Mouse (Mus musculus): ENCODE results near the gene Map4k2. TPM values are rescaled to one million over a fixed set of nuclear protein-coding genes. Genes with fewer than 3 reads are reported as not detected.

Gene Map4k2
- polyA plus RNA-seq, 1 experiment = 10.2 TPM

- peaks cover 17% of the 10 kb centered on the region for H3K79me2 ChIP-seq (ENCODE audit: control insufficient read depth, insufficient read depth)
- peaks cover 2% of the 10 kb centered on the region for H3K79me3 ChIP-seq (ENCODE audit: low read depth)
- H3ac ChIP-seq (ENCODE audit: control insufficient read depth, insufficient read length, low read depth) = no peak overlapping the region
- TF ChIP-seq MAX (IDR thresholded peaks at IDR 0.05) = no peak
- H3K4me3 ChIP-seq (ENCODE audit: insufficient read depth, poor library complexity, severe bottlenecking) = no peak overlapping the region
- no peaks in the 10 kb centered on the region for H3K27me3 ChIP-seq (ENCODE audit: control insufficient read depth, insufficient read depth, insufficient read length)
- peaks cover 44% of the 10 kb centered on the region for H3K36me3 ChIP-seq (ENCODE audit: control insufficient read depth, insufficient read depth)
Measured at GRCm38 (mm10) chr19:6381238-6381637, 40.3 kb downstream of the Map4k2 start.

DNA sequence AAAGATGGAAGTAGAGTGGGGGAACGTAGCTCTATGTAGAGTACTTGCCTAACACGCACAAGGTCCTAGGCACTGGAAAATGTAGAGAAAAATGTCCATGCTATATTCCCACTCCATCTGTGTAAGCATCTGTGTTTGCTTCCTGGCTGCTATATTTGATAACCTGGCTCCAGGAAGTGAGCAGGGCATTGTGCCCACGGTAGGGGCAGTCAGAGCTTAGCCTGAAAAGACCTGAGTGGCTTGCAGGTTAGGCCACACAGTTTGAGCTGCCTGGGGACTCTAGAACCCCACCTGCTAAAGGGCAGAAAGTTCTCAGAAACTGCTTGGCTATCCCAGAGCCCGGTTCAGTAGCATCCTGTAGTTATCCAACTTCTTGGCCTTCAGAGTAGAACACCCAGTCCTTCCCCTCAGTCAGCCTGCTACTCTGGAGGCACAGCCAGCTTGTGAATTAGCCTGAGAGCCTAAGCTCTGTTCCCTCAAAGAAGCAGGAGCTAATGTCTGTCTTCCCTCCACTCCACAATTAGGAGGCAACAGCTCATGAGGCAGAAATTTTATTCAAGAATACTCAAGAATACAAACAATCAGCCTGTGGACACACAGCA lies 41.5 kb downstream of the Map4k2 start:
- Histone ChIP-seq H3ac (ENCODE audit: control insufficient read depth, insufficient read length, low read depth) (no peak overlapping the region), H3K4me3 (ENCODE audit: insufficient read depth, poor library complexity, severe bottlenecking) (no peak overlapping the region), H3K79me2 (ENCODE audit: control insufficient read depth, insufficient read depth) (peaks cover 5% of the 10 kb centered on the region), H3K27me3 (ENCODE audit: control insufficient read depth, insufficient read depth, insufficient read length) (no peaks in the 10 kb centered on the region), H3K79me3 (ENCODE audit: low read depth) (no peaks in the 10 kb centered on the region), H3K36me3 (ENCODE audit: control insufficient read depth, insufficient read depth) (peaks cover 32% of the 10 kb centered on the region)
- no peak for TF ChIP-seq MYOG (IDR thresholded peaks at IDR 0.05; ENCODE audit: control insufficient read depth, extremely low read depth, insufficient read length)
- no peak for TF ChIP-seq CEBPB (IDR thresholded peaks at IDR 0.05; ENCODE audit: low read depth)
- TF ChIP-seq FOSL1 (IDR thresholded peaks at IDR 0.05; ENCODE audit: insufficient read depth, low read length, poor library complexity, severe bottlenecking) = no peak
- no peak for TF ChIP-seq USF1 (IDR thresholded peaks at IDR 0.05; ENCODE audit: low read depth)
- TF ChIP-seq MAX (IDR thresholded peaks at IDR 0.05) = no peak
- no peak for TF ChIP-seq CTCF (IDR thresholded peaks at IDR 0.05; ENCODE audit: control insufficient read depth, insufficient read depth, insufficient read length)
- no peak for TF ChIP-seq MYOD1 (IDR thresholded peaks at IDR 0.05; ENCODE audit: control insufficient read depth, insufficient read length, low read depth)

DNA sequence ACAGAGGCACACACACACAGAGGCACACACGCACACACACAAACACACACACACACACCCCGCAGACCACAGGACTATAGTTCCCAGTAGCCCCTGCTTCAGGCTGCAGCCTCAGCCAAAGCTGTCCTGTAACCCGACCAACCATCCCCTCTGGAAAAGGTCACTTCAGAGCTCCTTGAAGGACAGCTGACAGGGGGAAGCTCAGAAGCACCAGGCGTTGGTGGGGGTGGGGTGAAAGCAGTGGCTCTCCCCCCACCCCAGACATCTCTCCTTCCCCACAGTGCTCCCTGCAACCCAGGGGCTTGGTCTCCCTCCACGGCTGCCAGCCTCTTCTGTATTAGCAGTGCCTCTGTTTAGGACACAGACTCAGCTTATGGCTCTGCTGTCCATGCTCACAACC lies 42.5 kb downstream of the Map4k2 start:
- Histone ChIP-seq H3ac (ENCODE audit: control insufficient read depth, insufficient read length, low read depth) (no peak overlapping the region), H3K79me3 (ENCODE audit: low read depth) (no peaks in the 10 kb centered on the region), H3K36me3 (ENCODE audit: control insufficient read depth, insufficient read depth) (peaks cover 21% of the 10 kb centered on the region), H3K27me3 (ENCODE audit: control insufficient read depth, insufficient read depth, insufficient read length) (no peaks in the 10 kb centered on the region), H3K79me2 (ENCODE audit: control insufficient read depth, insufficient read depth) (no peaks in the 10 kb centered on the region), H3K4me3 (ENCODE audit: insufficient read depth, poor library complexity, severe bottlenecking) (no peak overlapping the region)
- TF ChIP-seq USF1 (IDR thresholded peaks at IDR 0.05; ENCODE audit: low read depth) (no peak), CEBPB (IDR thresholded peaks at IDR 0.05; ENCODE audit: low read depth) (no peak), FOSL1 (IDR thresholded peaks at IDR 0.05; ENCODE audit: insufficient read depth, low read length, poor library complexity, severe bottlenecking) (no peak), CTCF (IDR thresholded peaks at IDR 0.05; ENCODE audit: control insufficient read depth, insufficient read depth, insufficient read length) (no peak), MAX (IDR thresholded peaks at IDR 0.05) (no peak), MYOG (IDR thresholded peaks at IDR 0.05; ENCODE audit: control insufficient read depth, extremely low read depth, insufficient read length) (no peak), MYOD1 (IDR thresholded peaks at IDR 0.05; ENCODE audit: control insufficient read depth, insufficient read length, low read depth) (no peak)

- peaks cover 15% of the 10 kb centered on the region for H3K36me3 ChIP-seq (ENCODE audit: control insufficient read depth, insufficient read depth)
- no peak for TF ChIP-seq CTCF (IDR thresholded peaks at IDR 0.05; ENCODE audit: control insufficient read depth, insufficient read depth, insufficient read length)
- H3K79me2 ChIP-seq (ENCODE audit: control insufficient read depth, insufficient read depth) = no peaks in the 10 kb centered on the region
- no peak within 1 kb of the TSS for H3ac ChIP-seq (ENCODE audit: control insufficient read depth, insufficient read length, low read depth)
- H3K27me3 ChIP-seq (ENCODE audit: control insufficient read depth, insufficient read depth, insufficient read length) = no peaks in the 10 kb centered on the region
- H3K79me3 ChIP-seq (ENCODE audit: low read depth) = no peaks in the 10 kb centered on the region
- no peak within 1 kb of the TSS for H3K4me3 ChIP-seq (ENCODE audit: insufficient read depth, poor library complexity, severe bottlenecking)
Measured at GRCm38 (mm10) chr19:6384128-6384527, 43.2 kb downstream of the Map4k2 start, which contains the start of gene Pygm. Gene Pygm, plus strand, starts transcription at chr19:6384399.

DNA sequence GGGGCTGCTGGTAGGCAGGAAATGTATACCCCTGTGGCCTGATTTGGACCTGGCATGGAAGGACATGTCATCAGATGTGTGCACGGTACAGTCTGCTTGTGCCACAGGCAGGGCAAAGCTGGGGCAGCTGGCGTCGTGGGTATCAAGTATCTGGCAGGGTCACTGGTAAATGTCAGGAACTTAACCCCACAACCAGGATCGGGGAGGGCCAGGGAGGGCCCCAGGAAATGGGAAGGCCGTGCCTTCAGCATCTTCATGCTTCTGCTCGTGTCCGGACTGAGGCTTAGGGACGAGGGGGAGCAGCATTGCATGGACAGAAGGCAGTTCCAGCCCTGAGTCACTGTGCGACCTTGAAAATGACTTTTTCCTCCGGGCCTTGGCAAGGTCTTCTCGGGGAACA lies 44.0 kb downstream of the Map4k2 start:
- Histone ChIP-seq H3ac (ENCODE audit: control insufficient read depth, insufficient read length, low read depth) (no peak overlapping the region), H3K79me2 (ENCODE audit: control insufficient read depth, insufficient read depth) (no peaks in the 10 kb centered on the region), H3K27me3 (ENCODE audit: control insufficient read depth, insufficient read depth, insufficient read length) (no peaks in the 10 kb centered on the region), H3K4me3 (ENCODE audit: insufficient read depth, poor library complexity, severe bottlenecking) (no peak overlapping the region), H3K36me3 (ENCODE audit: control insufficient read depth, insufficient read depth) (peaks cover 7% of the 10 kb centered on the region), H3K79me3 (ENCODE audit: low read depth) (no peaks in the 10 kb centered on the region)
- TF ChIP-seq CEBPB (IDR thresholded peaks at IDR 0.05; ENCODE audit: low read depth) (no peak), FOSL1 (IDR thresholded peaks at IDR 0.05; ENCODE audit: insufficient read depth, low read length, poor library complexity, severe bottlenecking) (no peak), CTCF (IDR thresholded peaks at IDR 0.05; ENCODE audit: control insufficient read depth, insufficient read depth, insufficient read length) (no peak), USF1 (IDR thresholded peaks at IDR 0.05; ENCODE audit: low read depth) (no peak), MYOD1 (IDR thresholded peaks at IDR 0.05; ENCODE audit: control insufficient read depth, insufficient read length, low read depth) (no peak), MAX (IDR thresholded peaks at IDR 0.05) (no peak), MYOG (IDR thresholded peaks at IDR 0.05; ENCODE audit: control insufficient read depth, extremely low read depth, insufficient read length) (no peak)

DNA sequence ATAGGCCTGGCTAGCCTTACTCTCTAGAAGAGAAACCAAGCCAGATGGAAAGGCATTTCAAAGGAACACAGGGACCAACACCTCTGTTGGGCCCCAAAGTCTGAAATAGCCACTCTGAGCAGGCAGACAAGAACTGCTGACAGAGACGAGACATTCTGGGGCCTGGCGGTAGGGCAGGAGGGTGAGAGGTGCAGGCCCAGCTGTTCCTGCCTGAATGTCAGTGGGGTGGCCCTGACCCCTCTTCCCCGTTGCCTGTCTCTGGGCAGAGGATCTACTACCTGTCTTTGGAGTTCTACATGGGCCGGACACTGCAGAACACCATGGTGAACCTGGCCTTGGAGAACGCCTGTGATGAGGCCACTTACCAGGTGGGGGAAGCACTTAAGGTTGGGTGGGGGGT lies 44.5 kb downstream of the Map4k2 start:
- peaks cover 5% of the 10 kb centered on the region for H3K36me3 ChIP-seq (ENCODE audit: control insufficient read depth, insufficient read depth)
- H3ac ChIP-seq (ENCODE audit: control insufficient read depth, insufficient read length, low read depth) = no peak overlapping the region

More for the DNA sequence above, 44.5 kb downstream of the Map4k2 start:
- no peak for TF ChIP-seq MAX (IDR thresholded peaks at IDR 0.05)
- TF ChIP-seq USF1 (IDR thresholded peaks at IDR 0.05; ENCODE audit: low read depth) = no peak
- TF ChIP-seq MYOG (IDR thresholded peaks at IDR 0.05; ENCODE audit: control insufficient read depth, extremely low read depth, insufficient read length) = no peak
- TF ChIP-seq FOSL1 (IDR thresholded peaks at IDR 0.05; ENCODE audit: insufficient read depth, low read length, poor library complexity, severe bottlenecking) = no peak
- TF ChIP-seq CTCF (IDR thresholded peaks at IDR 0.05; ENCODE audit: control insufficient read depth, insufficient read depth, insufficient read length) = no peak
- TF ChIP-seq MYOD1 (IDR thresholded peaks at IDR 0.05; ENCODE audit: control insufficient read depth, insufficient read length, low read depth) = no peak
- TF ChIP-seq CEBPB (IDR thresholded peaks at IDR 0.05; ENCODE audit: low read depth) = no peak
- H3K4me3 ChIP-seq (ENCODE audit: insufficient read depth, poor library complexity, severe bottlenecking) = no peak overlapping the region
- no peaks in the 10 kb centered on the region for H3K27me3 ChIP-seq (ENCODE audit: control insufficient read depth, insufficient read depth, insufficient read length)
- H3K79me2 ChIP-seq (ENCODE audit: control insufficient read depth, insufficient read depth) = no peaks in the 10 kb centered on the region
- no peaks in the 10 kb centered on the region for H3K79me3 ChIP-seq (ENCODE audit: low read depth)

Data from C2C12 (cell line).